Mouse (Mus musculus): ENCODE measurements around the gene Cdc20b. TPM values are rescaled to one million over a fixed set of nuclear protein-coding genes. Genes with fewer than 3 reads are reported as not detected.

Cdc20b gene
- polyA plus RNA-seq (2016; fragmentation: Nextera tagmentation; extraction: Ambion mirVana) = not detected in 2 replicates

- Histone ChIP-seq H3K36me3 (no peaks in the 10 kb centered on the region), H3K9ac (replicated peaks) (peak within 1 kb of the TSS; percentile 56), H3K4me2 (peak within 1 kb of the TSS; percentile 98), H3K4me1 (replicated peaks) (peaks cover 17% of the 10 kb centered on the region), H3K27me3 (peaks cover 43% of the 10 kb centered on the region), H3K9me3 (no peaks in the 10 kb centered on the region), H3K27ac (no peak within 1 kb of the TSS), H3K4me3 (replicated peaks) (peak within 1 kb of the TSS; percentile 57)
- under 1% methylated on average over 46 of the region's 46 CpGs for WGBS
- ATAC-seq (ENCODE audit: insufficient number of reproducible peaks, insufficient read depth, low FRiP score, low TSS enrichment, low read depth) = 0 out of 2 replicates have a peak, but pooled peaks have one; percentile 10
Measured at GRCm38 (mm10) chr13:113034950-113035421, at the start of gene Cdc20b. Gene Cdc20b (plus strand): TSS chr13:113035111.

GRCm38 (mm10) chr13:112985605-112986450 lies 49.1 kb upstream of the Cdc20b start:
- Histone ChIP-seq H3K27ac (no peak overlapping the region), H3K4me1 (replicated peaks) (peaks cover 49% of the 10 kb centered on the region), H3K27me3 (peaks cover 62% of the 10 kb centered on the region), H3K9ac (replicated peaks) (no peak overlapping the region), H3K36me3 (no peaks in the 10 kb centered on the region), H3K4me3 (replicated peaks) (peak overlapping the region; percentile 56; the same call in 1 of the 2 replicates), H3K9me3 (no peaks in the 10 kb centered on the region), H3K4me2 (peak overlapping the region; percentile 95)
- WGBS = 4% methylated on average over 18 of the region's 18 CpGs
- ATAC-seq (ENCODE audit: insufficient number of reproducible peaks, insufficient read depth, low FRiP score, low TSS enrichment, low read depth) = no peak

GRCm38 (mm10) chr13:112986451-112986950 lies 48.4 kb upstream of the Cdc20b start:
- ATAC-seq (ENCODE audit: insufficient number of reproducible peaks, insufficient read depth, low FRiP score, low TSS enrichment, low read depth) = no peak
- peaks cover 49% of the 10 kb centered on the region for H3K4me1 ChIP-seq (replicated peaks)

GRCm38 (mm10) chr13:112987532-112987943 lies 47.4 kb upstream of the Cdc20b start, which contains the start of gene Ccno:
Gene Ccno (plus strand): TSS chr13:112987802.
- H3K9me3 ChIP-seq = no peaks in the 10 kb centered on the region
- peak; percentile 94 for ATAC-seq (ENCODE audit: insufficient number of reproducible peaks, insufficient read depth, low FRiP score, low TSS enrichment, low read depth)
- peak within 1 kb of the TSS; percentile 56 for H3K4me3 ChIP-seq (replicated peaks)
- H3K9ac ChIP-seq (replicated peaks) = peak within 1 kb of the TSS; percentile 53
- no peaks in the 10 kb centered on the region for H3K36me3 ChIP-seq
- H3K27me3 ChIP-seq = peaks cover 76% of the 10 kb centered on the region
- H3K4me2 ChIP-seq = peak within 1 kb of the TSS; percentile 95
- under 1% methylated on average over 47 of the region's 47 CpGs for WGBS
- no peak within 1 kb of the TSS for H3K27ac ChIP-seq
- peaks cover 49% of the 10 kb centered on the region for H3K4me1 ChIP-seq (replicated peaks)

More at GRCm38 (mm10) chr13:112986451-112986950, 48.4 kb upstream of the Cdc20b start:
- Histone ChIP-seq H3K27ac (no peak overlapping the region), H3K27me3 (peaks cover 69% of the 10 kb centered on the region), H3K36me3 (no peaks in the 10 kb centered on the region), H3K4me2 (peak overlapping the region; percentile 95), H3K4me3 (replicated peaks) (peak overlapping the region; percentile 56), H3K9me3 (no peaks in the 10 kb centered on the region), H3K9ac (replicated peaks) (no peak overlapping the region)
- 2% methylated on average over 17 of the region's 17 CpGs for WGBS

GRCm38 (mm10) chr13:112987991-112988390 lies 46.9 kb upstream of the Cdc20b start:
- Histone ChIP-seq H3K9ac (replicated peaks) (peak overlapping the region; percentile 53), H3K36me3 (no peaks in the 10 kb centered on the region), H3K9me3 (no peaks in the 10 kb centered on the region), H3K4me1 (replicated peaks) (peaks cover 49% of the 10 kb centered on the region), H3K27me3 (peaks cover 81% of the 10 kb centered on the region), H3K4me3 (replicated peaks) (peak overlapping the region; percentile 56), H3K4me2 (peak overlapping the region; percentile 95), H3K27ac (no peak overlapping the region)
- no peak for ATAC-seq (ENCODE audit: insufficient number of reproducible peaks, insufficient read depth, low FRiP score, low TSS enrichment, low read depth)
- WGBS = under 1% methylated on average over 39 of the region's 39 CpGs

GRCm38 (mm10) chr13:112988866-112989265 lies 46.0 kb upstream of the Cdc20b start:
- ATAC-seq (ENCODE audit: insufficient number of reproducible peaks, insufficient read depth, low FRiP score, low TSS enrichment, low read depth) = no peak
- Histone ChIP-seq H3K27me3 (peaks cover 89% of the 10 kb centered on the region), H3K36me3 (no peaks in the 10 kb centered on the region), H3K27ac (no peak overlapping the region), H3K9me3 (no peaks in the 10 kb centered on the region), H3K9ac (replicated peaks) (no peak overlapping the region), H3K4me1 (replicated peaks) (peaks cover 56% of the 10 kb centered on the region), H3K4me3 (replicated peaks) (peak overlapping the region; percentile 56), H3K4me2 (peak overlapping the region; percentile 95)
- under 1% methylated on average over 19 of the region's 19 CpGs for WGBS

DNA sequence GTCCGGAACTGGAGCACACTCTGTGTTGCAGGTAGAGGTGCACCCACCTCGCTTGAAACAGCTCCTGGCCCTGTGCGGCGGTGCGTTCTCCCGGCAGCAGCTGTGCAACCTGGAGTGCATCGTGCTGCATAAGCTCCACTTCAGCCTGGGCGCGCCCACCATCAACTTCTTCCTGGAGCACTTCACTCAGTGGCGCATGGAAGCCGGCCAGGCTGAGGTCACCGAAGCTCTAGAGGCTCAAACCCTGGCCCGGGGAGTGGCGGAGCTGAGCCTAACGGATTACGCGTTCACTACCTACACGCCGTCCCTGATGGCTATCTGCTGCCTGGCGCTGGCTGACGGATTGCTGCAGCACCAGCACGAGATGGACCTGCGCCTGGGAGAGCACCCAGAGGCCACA lies 45.4 kb upstream of the Cdc20b start:
- ATAC-seq (ENCODE audit: insufficient number of reproducible peaks, insufficient read depth, low FRiP score, low TSS enrichment, low read depth) = no peak
- Histone ChIP-seq H3K36me3 (no peaks in the 10 kb centered on the region), H3K4me3 (replicated peaks) (peak overlapping the region; percentile 21), H3K27ac (no peak overlapping the region), H3K9ac (replicated peaks) (no peak overlapping the region), H3K9me3 (no peaks in the 10 kb centered on the region), H3K4me2 (peak overlapping the region; percentile 95), H3K27me3 (peaks cover 91% of the 10 kb centered on the region), H3K4me1 (replicated peaks) (peaks cover 60% of the 10 kb centered on the region)
- WGBS = under 1% methylated on average over 23 of the region's 23 CpGs

GRCm38 (mm10) chr13:112990346-112990745 lies 44.6 kb upstream of the Cdc20b start:
- WGBS = 7% methylated on average over 4 of the region's 4 CpGs
- ATAC-seq (ENCODE audit: insufficient number of reproducible peaks, insufficient read depth, low FRiP score, low TSS enrichment, low read depth) = no peak
- Histone ChIP-seq H3K4me1 (replicated peaks) (peaks cover 60% of the 10 kb centered on the region), H3K27ac (no peak overlapping the region), H3K9me3 (no peaks in the 10 kb centered on the region), H3K9ac (replicated peaks) (no peak overlapping the region), H3K36me3 (no peaks in the 10 kb centered on the region), H3K4me2 (no peak overlapping the region), H3K4me3 (replicated peaks) (no peak overlapping the region), H3K27me3 (peaks cover 97% of the 10 kb centered on the region)

DNA sequence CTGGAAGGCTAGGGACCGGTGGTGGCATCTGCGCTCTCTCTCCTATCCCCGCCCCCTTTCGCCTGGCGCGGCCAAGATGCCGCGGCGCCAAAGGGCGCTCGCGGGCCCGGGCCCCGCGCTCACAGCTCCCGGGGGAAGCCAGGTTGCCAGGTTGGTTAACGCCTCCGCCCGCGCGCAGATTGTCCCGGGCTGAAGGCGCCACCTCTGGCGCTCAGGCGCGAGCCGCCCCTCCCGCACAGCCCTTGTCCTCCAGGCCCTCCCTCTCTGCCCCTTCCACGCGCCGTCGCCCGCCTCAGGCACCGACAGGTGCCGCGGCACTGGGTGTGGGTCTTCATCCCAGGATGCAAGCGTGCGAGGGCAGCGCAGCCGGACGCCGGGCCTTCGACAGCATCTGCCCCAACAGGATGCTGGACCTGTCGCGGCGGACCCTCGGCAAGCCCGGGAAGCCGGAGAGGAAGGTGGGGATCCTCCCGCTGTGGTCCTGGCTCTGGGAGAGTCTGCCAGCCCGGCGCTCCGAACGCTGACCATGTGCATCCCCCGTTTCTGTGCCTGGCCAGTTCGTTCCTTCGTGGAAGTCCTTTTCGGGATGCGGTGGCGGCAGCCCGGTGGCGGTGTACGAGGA lies 41.3 kb upstream of the Cdc20b start, which contains the start of gene Mcidas:
TSS of gene Mcidas (plus strand) at position 315 of the 622 bp plus-strand sequence.
- Histone ChIP-seq H3K4me3 (replicated peaks) (peak within 1 kb of the TSS; percentile 43), H3K4me1 (replicated peaks) (peaks cover 36% of the 10 kb centered on the region), H3K9me3 (no peaks in the 10 kb centered on the region), H3K27ac (no peak within 1 kb of the TSS), H3K36me3 (no peaks in the 10 kb centered on the region), H3K4me2 (peak within 1 kb of the TSS; percentile 83), H3K9ac (replicated peaks) (peak within 1 kb of the TSS; percentile 53), H3K27me3 (peaks cover 97% of the 10 kb centered on the region)
- under 1% methylated on average over 63 of the region's 63 CpGs for WGBS
- ATAC-seq (ENCODE audit: insufficient number of reproducible peaks, insufficient read depth, low FRiP score, low TSS enrichment, low read depth) = no peak; the same call in 1 of the 2 replicates

- Histone ChIP-seq H3K27ac (no peak overlapping the region), H3K27me3 (peaks cover 97% of the 10 kb centered on the region), H3K4me3 (replicated peaks) (peak overlapping the region; percentile 43), H3K36me3 (no peaks in the 10 kb centered on the region), H3K4me2 (peak overlapping the region; percentile 83), H3K4me1 (replicated peaks) (peaks cover 34% of the 10 kb centered on the region), H3K9me3 (no peaks in the 10 kb centered on the region), H3K9ac (replicated peaks) (no peak overlapping the region)
- peak; percentile 21; the same call in 1 of the 2 replicates for ATAC-seq (ENCODE audit: insufficient number of reproducible peaks, insufficient read depth, low FRiP score, low TSS enrichment, low read depth)
- WGBS = under 1% methylated on average over 25 of the region's 25 CpGs
Measured at GRCm38 (mm10) chr13:112994191-112994590, 40.7 kb upstream of the Cdc20b start.

- ATAC-seq (ENCODE audit: insufficient number of reproducible peaks, insufficient read depth, low FRiP score, low TSS enrichment, low read depth) = no peak
- 59% methylated on average over 4 of the region's 4 CpGs for WGBS
- H3K27ac ChIP-seq = no peak overlapping the region
Measured at GRCm38 (mm10) chr13:112996407-112996806, 38.5 kb upstream of the Cdc20b start.

More at GRCm38 (mm10) chr13:112996407-112996806, 38.5 kb upstream of the Cdc20b start:
- H3K9ac ChIP-seq (replicated peaks) = no peak overlapping the region
- H3K4me2 ChIP-seq = no peak overlapping the region
- H3K4me1 ChIP-seq (replicated peaks) = peaks cover 19% of the 10 kb centered on the region
- H3K36me3 ChIP-seq = no peaks in the 10 kb centered on the region
- H3K4me3 ChIP-seq (replicated peaks) = no peak overlapping the region
- no peaks in the 10 kb centered on the region for H3K9me3 ChIP-seq
- peaks cover 93% of the 10 kb centered on the region for H3K27me3 ChIP-seq
